Mouse (Mus musculus): Measurements from ENCODE around the gene Emsy.

Gene Emsy

DNA sequence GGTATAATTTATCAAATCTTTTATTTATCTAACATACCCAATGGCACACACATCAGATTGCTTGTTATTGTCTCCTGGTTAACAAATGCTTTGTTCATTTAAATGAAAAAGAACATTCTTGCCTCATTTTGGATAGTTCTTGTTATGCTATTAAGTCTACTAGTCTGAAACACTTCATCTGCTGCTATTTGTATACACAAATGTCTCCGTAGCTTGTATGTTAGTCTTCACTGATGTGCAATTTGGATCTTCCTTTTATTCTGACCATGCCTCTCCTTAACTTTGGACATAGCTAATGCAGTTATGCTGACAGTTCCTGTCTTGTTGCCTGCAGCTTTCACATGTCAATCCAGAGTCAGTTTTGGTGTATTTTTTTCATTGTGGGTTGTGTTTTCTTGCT, 79.1 kb downstream of the Emsy start:
- DNase-seq (ENCODE audit: low spot score in 2 of 2), result no peak

DNA sequence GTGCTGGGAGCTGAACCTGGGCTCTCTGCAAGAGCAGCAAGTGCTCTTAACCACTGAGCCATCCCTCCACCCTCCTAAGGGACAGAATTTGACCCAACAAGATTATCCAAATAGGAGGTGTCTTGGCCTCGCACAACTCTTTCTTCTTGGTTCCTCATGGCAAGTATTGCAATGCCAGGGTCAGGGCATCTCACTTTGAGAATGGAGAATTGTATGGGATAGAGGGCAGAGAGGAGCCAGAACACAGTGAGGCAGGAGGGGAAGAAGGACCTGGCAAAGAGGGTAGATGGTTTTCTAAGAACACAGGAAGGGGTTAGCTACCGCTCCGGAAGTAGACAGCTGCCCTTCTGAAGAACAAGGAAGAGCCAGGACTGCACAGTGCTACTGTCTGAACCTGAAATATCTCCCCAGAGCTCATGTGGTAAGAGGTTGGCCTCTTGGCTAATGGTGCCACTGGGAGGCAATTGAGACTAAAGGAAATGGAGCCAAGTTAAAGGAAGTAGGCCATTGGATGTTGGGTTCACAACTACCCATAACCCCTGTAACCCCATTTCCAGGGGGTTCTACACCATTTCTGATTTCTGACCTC, 80.8 kb downstream of the Emsy start:
- DNase-seq (ENCODE audit: low spot score in 2 of 2), result no peak

DNA sequence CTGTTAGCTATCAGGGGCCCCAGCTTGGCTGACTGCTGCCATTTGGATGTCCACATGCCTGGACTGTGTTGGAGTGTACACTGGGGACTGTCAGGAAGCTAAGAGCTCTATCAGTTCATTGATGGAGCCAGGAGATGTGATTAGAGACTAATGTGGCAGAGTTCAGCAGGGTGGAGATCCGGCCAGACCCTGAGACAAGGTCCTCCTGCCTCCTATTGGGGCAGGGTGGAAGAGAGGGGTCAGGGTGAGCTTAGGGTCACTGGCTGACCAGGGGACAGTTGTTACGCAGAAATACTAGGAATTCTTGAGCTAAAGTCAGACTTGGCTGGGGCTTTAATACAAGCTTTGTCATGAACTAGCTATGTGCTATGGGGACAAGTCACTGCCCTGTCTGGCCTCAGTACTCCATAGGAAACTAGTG, 81.8 kb downstream of the Emsy start:
- peak; percentile 69 to 73 for DNase-seq (ENCODE audit: low spot score in 2 of 2)

DNA sequence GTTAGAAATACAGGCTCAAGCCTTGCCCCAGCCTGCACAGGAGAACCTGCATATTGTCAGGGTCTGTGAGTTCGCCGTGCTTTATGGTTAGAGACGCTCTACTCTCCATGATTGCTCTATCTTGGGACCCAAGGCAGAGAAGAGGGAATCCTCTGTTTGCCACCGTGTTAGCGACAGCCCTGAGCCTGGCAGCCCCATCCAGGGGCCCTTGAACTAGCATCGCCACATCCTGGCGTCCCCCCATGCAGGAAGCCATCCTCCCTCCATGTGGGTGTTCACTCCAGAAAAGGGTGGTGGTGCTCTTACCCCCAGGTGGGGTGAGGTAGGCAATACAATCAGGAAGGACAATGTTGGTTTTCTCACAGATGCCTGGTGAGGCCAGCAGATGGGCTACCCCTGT, 82.3 kb downstream of the Emsy start:
- DNase-seq (ENCODE audit: low spot score in 2 of 2), result no peak

DNA sequence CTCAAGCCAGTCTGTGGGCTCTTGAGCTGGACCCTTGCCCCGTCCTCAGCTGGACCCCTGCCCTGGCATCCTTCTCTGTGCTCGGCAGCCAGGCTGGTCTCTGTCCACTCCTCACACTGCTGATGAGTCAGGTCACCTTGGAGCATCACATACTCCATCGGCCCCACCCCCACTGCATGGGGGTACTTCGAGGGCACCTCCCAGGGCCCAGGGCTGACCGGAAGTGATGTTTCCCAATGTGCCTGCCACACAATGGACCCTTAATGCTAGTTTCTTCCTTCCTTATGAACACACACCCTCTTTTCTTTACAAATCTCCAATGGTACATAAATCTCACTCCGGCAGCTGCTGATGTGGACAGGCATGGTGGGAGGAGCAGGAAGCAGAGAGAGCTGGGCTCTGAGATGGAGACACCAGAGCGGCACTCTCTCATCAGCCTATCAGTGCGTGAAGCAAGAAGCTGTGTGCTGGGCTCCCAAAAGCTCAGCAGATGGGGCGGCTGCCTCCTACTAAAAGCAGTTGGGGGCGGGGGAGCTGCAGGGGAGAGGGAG, 83.3 kb downstream of the Emsy start:
- DNase-seq (ENCODE audit: low spot score in 2 of 2), result peak; percentile 21 to 44

DNA sequence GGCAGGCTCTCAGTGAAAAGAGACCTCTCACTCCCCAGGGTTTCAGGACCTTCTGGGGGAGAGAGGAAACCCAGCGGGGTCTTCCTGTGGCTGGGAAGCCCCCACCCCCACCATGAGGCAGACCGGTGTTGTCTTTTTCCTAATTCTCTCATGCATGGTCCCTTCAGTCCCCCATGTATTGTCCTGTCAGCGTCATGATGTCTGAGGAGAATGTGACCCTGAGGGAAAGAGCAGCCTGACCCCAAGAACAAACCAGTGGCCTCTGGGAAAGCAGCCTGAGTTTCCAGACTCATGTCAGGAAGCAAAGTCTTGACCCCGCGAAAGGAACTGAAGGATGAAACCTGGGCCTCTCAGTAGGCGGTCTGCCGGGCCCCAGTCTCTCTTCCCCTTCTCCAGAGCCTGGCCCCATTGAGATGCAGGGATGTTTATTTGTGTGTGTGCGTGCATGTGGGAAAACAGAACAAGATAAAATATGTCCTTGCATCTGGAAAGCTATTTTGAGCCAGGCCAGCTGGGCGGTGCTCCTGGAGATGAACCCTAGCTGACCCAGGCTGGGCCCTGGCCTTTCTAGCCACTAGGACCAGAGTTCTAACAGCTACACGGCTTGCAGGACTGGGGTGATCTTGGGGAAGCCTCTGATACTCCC, 84.2 kb downstream of the Emsy start:
- peak; percentile 85 to 90 for DNase-seq (ENCODE audit: low spot score in 2 of 2)

DNA sequence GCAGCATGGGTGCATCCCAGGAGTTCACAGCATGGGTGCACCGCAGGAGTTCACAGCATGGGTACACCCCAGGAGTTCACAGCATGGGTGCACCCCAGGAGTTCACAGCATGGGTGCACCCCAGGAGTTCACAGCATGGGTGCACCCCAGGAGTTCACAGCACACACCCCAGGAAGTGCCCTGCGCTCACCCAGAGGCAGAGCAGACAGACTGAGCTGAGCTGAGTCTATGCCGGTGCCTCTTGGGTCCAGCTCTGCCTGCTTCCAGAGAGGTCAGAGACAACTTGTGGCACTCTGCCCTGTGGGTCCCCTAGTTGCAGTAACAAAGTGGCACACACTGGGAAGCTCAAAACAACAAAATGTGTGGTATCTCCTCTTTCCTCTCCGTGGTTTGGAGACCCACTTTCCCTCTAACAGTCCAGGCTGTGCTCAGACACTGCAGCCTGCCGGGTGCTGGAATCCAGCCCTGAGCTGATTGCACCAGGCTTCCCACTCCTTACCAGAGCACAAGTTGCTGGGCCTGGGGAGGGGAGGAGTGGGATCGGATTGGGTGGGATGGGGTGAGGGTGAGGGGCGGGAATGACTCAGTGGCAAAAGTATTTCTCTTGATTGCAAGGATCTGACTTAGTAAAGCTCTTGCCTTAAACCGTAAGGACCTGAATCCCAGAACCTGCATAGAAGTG, 85.6 kb downstream of the Emsy start:
- DNase-seq (ENCODE audit: low spot score in 2 of 2), result peak in 1 of 2 experiments; percentile 17

GRCm38 (mm10) chr7:98567056-98567455, 89.5 kb downstream of the Emsy start:
- DNase-seq (ENCODE audit: low spot score in 2 of 2), result no peak

GRCm38 (mm10) chr7:98564607-98565364, 91.8 kb downstream of the Emsy start:
- DNase-seq (ENCODE audit: low spot score in 2 of 2), result peak; percentile 73 to 82

GRCm38 (mm10) chr7:98563991-98564390, 92.6 kb downstream of the Emsy start:
- no peak for DNase-seq (ENCODE audit: low spot score in 2 of 2)

DNA sequence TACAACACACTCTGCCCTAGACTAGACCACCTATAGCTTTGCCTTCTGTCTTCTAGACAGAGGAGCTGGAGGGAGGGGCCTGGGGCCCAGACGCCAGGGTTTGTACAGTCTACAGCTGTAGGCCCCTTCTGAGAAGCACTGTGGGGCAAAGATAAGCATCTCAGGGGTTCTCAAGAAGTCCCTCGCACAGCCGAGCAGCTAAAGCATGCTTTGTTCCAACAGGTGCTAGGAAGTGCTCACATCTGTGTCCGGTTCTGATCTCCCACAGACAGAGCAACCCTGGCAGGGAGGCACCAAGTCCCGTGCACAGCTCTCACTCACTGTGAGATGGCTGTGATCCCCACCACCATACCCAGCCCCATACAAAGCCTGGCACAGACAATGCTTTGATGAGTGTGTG, 93.6 kb downstream of the Emsy start:
- DNase-seq (ENCODE audit: low spot score in 2 of 2), result no peak

DNA sequence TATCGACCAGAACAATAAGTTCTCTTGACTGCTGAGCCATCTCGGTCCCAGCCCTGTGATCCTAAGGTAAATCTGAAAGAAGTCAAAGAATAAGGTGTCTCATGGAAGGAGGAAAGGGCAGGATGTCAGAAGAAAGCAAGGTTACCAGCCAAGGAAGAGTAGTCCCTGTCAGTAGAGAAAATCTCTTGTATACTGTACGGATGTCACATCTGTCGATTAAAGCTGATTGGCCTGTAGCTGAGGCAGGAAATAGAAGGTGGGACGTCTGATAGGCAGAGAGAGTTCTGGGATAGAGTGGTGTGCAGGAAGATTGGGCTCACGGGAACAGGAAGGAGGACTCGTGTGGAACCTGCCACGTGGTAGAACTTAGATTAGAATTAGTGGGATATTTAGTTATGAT, 94.4 kb downstream of the Emsy start:
- DNase-seq (ENCODE audit: low spot score in 2 of 2), result no peak

- no peak for DNase-seq (ENCODE audit: low spot score in 2 of 2)
Observed at GRCm38 (mm10) chr7:98561556-98562164, 94.9 kb downstream of the Emsy start.

- DNase-seq (ENCODE audit: low spot score in 2 of 2), result peak; percentile 84 to 87
Observed at GRCm38 (mm10) chr7:98558128-98558921, 98.3 kb downstream of the Emsy start.

DNA sequence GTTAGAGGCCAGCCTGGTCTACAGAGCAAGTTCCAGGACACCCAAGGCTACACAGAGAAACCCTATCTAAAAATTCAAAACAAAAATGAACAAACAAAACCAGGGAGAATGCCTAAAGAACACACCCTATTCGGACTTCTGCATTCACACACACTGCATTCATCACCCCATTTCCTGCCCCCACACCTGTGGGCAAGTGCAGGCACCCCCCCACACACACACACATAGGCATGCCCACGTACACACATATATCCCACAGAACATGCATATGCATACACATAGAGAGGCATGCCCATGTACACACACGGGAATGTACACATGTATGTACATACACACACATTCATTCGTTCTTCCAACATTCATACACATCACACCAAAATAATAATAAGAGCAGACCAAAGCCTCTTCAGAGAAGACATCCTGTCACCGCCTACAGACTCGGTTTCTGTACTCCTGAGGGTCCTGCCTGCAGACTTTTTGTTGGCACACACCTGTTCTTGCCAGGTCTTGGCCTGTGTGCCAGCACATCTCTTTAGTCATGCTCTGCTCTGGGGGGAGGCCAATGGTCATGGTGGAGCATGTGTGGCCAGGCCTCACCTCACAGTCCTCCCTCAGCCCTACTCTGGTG, 99.7 kb downstream of the Emsy start:
- DNase-seq (ENCODE audit: low spot score in 2 of 2), result no peak

DNA sequence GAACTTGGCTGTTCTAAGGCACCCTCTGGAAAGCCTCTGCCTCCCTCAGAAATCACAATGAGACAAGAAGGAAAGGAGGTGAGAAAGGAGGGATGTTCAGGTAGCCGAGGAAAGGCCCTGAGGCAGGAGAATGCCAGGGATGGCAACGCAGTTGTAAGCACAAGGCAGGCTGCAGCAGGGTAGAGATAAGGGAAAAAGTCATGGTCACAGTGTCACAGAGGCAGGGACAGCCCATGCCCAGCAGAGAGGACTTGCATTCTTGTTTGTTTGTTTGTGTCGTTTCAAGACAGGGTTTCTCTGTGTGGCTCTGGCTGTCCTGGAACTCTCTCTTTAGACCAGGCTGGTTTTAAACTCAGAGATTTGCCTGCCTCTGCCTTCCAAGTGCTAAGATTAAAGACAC, 105.5 kb downstream of the Emsy start:
- DNase-seq (ENCODE audit: low spot score in 2 of 2), result no peak

GRCm38 (mm10) chr7:98550596-98550995, 106.0 kb downstream of the Emsy start:
- DNase-seq (ENCODE audit: low spot score in 2 of 2), result peak; percentile 38 to 55

DNA sequence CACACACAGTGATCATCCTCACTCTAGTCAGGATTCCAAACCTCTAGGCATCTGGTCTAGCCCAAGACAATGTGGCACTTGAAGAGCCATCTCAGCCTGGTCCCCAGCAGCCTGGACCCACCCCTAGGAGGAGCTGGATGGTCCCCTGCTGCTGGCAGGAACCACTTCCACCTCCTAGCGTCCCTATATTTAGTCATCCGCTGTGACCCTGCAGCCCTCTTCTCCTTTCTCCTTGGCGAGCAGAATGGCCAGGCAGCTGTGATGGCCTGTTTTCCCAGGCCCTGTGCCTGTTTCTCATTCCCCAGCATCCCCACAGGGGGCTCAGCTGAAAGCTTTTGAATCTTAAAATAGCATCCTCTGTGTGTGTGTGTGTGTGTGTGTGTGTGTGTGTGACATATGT, 107.7 kb downstream of the Emsy start:
- peak; percentile 70 to 79 for DNase-seq (ENCODE audit: low spot score in 2 of 2)

DNA sequence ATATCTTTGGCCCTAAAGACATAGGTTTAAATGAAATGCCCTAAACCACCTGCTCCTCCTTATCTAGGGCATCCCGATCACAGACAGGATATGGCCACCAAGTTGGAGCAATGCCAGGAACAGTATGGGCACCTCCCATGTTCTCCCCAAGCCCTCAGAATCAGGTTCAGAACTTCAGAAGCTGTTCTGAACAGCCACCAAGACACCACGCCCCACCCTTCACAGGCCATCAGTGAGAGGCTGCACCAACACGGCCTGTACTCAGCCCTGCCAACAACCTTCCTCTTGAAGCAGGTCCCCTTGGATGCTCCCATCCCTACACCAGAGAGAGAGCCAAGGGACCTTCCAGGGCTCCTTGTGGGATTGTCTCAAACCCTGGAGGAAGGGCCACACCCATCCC, 112.0 kb downstream of the Emsy start:
- DNase-seq (ENCODE audit: low spot score in 2 of 2), result peak in 1 of 2 experiments; percentile 26

DNA sequence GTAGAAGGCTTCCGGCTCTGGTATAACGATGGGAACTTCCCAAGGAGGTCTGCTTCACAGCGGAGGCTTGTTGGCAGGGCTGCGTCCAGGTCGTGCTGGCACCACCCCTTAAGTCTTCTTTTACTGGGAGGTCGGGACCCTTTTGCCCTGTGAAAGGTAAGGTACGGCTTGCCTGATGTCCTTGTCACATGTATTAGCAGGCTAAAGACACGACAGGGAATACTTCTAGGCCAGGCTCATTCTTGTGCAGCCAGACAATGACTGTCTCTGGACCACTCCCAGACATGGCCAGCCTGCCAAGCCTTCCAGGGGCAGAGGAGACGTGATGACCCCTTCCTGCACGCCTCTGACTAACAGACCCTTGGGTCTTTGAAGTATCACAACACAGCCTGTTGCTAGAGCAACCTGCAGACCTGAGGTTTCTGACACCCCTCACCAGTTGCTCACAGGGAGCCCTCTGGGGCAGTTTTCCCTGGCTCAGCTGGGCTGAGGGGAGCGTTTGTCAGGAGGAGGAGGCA, 112.7 kb downstream of the Emsy start:
- DNase-seq (ENCODE audit: low spot score in 2 of 2), result no peak

Measured in heart, adult 9 months (tissue).